Mouse (Mus musculus) gastrocnemius, postnatal 25 days (tissue): ENCODE results near the gene Card11. TPM values are rescaled to one million over a fixed set of nuclear protein-coding genes. Genes with fewer than 3 reads are reported as not detected.

Experiments used
- DNase-seq: peaks from one replicate; pipeline ENCODE4 v3.0.0; 2022
- total RNA-seq, 2 experiments: library from RNA; stranded (reverse); gene quantifications; 1 replicate in 1 of 2; 2 replicates in 1 of 2; pipeline ENCODE4 v1.2.3; 2021

Card11 gene
- total RNA-seq, 2 experiments from 2014 or later: 0.16 to 0.31 TPM

DNA sequence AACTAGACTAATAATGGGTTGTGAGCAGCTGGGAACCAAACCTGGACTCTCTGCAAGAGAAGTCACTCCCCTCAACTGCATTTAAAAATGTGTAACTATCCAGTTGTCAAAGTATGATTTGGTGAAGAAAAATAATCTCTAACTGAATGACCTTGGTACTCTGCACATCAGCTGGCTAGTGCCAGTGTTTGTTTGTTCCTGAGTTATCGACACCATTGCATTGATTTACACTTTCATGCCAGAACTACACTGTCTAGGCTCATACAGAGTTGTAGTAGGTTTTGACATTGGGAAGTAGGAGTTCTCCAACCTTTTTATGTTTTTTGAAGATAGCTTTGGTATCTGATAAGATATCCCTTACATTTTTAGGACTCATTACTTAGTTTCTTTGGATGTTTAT is 81.9 kb downstream of the Card11 start:
- DNase-seq: no peak

DNA sequence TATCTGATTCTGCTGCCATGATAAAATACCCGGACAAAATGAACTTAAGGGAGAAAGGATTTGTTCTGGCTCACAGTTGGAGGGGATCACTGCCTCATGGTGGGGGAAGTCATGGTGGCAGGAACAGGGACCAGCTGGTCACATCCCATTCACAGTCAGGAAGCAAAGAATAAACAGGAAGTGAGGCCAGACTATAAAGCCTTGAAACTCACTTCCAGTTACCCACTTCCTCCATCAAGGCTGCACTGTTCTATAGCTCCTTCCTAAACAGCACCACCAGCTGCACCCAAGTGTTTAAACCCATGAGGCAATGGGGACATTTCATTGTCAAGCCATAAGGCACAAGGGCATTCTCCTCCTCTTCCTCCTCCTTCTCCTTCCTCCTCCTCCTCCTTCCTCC is 82.6 kb downstream of the Card11 start:
- no peak for DNase-seq

DNA sequence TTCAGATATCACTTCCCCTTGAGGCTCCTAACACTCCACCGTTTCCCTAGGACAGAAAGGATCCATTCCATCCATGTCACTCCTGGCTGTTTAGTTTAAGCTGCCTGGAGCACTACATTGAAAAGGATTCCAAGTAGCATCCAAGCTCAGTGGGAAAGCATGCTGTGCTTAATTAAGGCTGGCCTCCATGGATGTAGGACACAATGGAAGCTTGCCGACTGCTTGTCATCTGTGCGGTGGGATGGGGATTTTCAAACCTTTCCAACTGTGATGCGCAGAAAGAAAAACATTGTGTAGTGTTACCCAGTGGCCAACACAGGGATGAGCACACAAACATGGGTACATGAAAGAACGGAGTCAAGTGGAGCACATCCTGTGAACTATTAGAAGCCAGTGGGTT is 89.5 kb downstream of the Card11 start:
- no peak for DNase-seq

DNA sequence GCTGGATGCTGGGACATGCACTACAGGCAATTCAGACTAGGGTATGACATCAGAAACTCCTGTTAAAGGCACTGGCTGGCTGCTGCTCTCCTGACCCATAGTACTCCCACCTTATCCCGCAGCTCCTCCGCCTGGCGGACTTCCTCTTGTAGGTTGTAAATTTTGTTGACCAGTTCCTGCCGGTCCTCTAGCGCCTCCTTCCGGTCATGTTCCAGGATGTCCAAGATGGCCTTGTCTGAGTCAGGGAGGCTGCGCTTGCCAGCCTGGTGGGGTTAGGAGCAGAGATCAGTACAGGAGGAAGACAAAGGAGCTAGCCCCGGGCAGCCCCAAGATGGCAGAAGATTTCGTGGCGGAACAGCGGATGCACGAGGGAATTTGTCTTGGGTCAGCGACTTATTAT is 99.5 kb downstream of the Card11 start:
- DNase-seq: no peak

DNA sequence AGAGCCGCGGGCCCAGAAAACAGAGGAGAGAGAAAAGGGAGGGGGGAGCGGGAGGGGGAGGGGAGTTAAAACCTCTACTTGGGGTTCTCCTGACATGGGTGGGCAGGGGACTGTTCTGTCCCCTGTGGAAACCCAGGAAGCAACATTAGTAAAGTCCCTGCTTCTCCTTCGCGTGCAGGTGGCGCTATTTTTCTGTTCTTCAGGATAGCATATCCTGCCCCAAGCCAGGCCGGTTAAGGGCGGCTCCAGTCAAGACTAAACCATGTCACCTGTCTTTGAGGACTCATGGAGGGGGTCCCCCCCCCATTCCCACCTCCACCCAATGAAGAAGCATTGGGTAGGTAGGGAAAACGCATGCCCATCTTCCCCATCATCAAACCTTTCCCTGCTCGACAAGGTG is 109.3 kb downstream of the Card11 start:
- no peak for DNase-seq

DNA sequence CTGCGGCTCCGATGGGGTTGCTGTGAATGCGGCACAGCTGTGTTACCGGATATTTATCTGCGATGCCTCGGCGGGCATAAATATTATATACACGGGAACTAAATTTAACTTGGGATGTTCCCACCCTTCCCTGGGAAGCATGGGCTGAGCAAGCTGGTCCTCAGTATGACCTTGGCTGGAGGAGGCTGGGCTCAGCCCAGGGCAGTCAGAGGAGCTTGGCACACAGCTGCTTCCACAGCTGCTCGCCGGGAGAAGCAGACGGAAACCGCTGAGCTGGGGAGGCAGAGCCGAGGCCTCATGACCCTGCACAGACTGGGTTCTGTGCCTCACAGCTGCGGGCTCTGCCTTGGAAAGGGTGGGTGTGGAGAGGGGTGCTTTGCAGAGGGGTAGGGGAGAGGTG is 110.3 kb downstream of the Card11 start:
- DNase-seq: peak; percentile 45

DNA sequence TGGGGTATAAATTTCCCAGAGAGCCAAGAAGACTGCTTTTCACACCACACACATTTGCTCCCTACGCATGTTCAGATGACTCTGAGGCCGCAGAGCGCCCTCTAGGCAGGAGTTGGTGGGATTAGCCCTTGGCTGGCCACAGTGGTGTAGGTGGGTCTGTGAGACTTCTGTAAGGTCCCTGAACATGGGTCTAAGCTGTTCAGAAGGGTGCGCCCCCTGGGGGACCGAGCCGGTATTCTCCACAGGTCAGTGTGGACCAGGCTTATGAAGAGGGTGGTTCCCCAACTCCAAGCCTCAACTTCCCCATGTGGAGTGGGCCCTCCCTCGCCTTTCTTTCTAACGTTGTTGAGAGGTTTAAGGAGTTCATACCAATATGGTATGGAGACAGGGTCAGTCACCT is 110.8 kb downstream of the Card11 start:
- DNase-seq: no peak

DNA sequence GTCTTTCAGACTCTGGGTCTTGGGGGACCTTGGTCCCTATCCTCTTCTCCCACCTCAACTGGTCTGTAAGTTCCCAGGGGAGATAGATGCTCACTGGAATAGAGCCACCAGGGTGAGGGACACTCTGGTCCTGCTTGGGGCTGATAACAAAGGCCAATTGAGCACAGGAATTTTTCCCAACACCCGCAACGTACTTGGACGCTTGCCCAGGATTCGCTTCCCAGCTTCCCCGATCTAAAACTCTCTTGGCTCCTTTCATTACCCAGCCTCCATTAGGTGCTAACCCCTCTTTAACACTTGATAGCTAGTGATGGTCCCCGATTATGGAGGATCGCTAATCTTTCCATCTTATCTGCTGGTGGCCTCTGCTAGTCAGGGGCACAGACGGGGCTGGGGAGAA is 112.5 kb downstream of the Card11 start:
- no peak for DNase-seq

DNA sequence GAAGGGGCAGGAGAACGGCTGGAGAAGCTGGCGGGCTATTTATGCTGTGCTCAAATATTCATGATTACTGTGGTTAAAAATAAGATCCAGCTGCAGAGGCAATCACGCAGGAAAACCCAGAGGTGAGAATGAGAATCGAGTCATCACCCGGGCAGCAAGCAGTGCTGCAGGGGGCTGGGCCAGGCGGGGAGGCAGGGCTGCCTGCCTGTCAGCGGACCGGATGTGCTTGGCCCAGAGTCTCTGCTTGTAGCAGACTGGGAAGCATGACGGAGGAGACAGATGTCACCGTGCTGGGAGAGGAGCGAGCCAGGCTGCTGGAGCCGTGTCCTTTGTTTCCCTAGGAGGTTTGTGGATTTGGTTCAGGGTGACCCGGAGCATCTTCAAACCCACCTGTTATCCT is 115.4 kb downstream of the Card11 start:
- DNase-seq: no peak

DNA sequence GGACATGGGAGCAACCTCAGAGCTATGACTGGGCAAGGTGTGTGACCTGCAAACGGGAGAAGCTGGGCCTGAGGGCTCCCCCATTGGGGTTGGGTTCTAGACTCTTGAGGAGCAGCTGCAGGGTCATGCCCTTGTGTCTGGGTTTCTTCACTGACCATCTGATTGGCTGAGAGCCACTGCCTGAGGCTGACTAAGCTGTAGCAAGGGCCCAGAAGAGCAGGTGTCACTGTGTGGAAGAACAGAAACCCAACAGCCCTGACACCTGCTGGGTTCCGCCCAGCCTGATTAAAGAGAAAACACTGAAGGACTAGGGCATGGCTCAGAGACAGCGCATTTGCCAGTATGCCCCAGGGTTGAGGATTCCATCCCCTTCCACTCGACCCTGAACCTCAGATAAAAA is 118.0 kb downstream of the Card11 start:
- no peak for DNase-seq

DNA sequence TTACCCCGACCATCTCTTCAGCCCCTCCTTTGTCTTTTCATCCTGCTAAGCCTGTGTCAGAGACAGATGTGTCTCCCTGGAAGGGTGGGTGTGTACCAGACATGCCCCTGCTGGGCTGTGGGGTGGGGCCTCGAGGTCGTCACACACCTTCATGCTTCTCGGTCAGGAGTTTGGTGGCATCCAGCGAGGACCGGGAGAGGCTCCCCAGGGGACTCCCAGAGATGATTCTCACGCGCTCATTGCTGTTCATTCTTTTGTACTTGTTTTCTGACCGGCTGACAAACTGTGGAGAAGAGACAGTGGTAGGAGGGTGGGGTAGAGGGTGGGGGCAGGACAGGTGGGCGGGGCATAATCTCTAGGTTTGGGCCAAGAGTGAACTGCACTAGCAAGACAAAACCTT is 120.2 kb downstream of the Card11 start:
- no peak for DNase-seq

DNA sequence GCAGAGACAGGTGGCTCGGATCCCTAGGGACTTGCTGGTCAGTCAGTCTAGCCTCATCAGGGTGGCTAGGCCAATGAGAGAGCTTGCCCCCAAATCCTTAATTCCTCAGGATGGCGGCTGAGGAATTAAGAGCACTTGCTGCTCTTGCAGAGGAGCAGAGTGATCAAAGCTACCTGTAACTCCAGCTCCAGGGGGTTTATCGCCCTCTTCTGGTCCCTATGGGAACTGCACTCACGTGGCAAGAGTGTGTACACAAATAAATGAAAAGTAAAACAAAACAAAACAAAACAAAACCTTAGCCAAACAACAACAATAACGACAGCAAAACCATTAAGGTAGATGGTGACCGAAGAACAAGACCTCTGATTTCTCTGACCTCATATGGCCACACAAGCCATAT is 121.7 kb downstream of the Card11 start:
- DNase-seq: no peak

DNA sequence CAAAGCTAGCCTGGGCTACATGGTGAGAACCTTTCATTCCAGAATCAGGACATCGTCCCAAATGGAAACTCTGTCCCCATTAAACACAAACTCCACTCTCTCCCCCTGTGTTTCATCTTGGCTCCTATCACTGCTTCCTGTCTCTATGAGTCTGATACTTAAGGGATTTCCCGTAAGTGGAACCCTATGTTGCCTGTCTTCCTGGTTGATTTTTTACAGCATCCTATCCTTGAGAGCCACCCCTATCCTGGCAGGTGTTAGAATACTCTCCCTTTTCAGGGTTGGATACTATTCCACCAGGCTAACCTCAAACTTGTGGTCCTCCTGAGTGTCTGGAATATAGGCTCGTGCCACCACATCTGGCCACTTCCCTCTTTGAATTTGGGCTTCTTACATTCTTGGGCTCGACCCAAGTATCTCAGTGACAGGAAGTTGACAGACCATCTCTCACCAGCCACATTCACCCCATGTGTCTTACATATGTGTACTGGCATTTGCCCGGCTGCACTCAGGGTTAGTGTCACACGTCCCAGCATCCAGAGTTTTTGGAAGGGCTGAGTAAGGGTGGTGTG is 126.6 kb downstream of the Card11 start:
- DNase-seq: no peak

DNA sequence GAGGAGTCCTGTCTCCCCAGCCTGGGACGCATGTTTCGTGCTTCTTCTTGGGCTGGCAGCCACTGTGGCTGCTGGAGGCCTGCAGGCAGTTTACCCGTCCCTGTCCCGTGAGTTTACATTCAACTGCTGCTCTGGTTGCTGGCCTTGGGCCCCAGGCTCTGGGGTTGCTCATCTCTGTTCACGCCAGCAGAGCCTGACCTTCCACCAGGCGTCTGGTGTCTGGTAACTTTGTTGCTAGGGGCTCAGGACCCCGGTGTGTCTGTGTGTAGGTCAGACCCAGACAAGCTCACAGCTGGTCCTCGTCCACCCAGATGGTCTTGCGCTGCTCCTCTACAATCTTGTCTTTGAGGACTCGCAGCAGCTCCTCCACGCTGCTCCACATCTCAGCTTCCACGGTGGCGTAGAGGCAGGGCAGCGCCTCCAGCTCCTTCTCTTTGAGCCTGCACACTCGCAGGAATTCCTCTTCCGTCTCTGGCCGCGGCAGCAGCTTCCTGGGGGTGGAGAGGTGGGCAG is 127.3 kb downstream of the Card11 start:
- DNase-seq: no peak

DNA sequence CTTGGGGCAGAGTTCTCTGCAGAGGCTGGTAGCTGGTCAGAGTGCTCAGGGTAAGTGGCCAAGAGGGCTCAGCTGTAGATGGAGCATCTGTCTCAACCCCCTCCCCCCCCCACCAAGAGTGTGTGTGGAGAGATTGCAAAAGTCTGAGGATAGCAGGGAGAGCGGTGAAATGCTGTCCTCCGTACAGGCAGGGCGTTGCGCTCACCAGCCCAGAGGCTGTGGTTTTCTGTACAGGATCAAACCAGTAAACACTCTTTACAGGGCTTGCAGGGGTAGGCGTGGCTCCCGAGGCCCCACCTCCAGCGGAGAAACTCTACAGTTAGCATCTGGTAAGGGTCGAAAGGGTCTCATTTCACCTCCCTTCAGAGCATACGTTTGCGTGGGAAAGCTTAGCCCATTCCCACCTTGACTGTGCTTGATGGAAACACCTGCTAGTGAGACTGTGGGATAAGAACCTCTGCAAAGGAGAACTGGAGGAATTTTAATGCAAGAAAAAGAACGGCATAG is 127.8 kb downstream of the Card11 start:
- no peak for DNase-seq

DNA sequence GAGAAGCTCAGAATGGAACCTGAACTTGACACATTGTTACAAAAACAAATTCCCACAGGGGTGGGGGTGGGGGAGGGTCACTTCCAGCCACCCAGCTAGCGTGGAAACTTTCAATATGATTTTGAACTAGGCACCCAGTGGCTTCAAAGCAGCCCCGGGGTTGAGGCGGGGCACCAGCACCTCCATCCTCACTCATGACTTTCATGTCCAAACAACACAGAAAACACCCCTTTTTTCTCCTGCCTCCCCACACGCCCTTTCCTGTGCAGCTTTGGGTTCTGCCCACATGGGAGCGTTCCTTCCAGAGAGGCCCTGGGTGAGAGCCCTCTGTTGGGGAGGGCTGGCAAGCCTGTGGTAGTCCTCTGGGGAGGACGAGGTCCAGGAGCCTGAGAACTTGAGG is 129.1 kb downstream of the Card11 start:
- DNase-seq: no peak

DNA sequence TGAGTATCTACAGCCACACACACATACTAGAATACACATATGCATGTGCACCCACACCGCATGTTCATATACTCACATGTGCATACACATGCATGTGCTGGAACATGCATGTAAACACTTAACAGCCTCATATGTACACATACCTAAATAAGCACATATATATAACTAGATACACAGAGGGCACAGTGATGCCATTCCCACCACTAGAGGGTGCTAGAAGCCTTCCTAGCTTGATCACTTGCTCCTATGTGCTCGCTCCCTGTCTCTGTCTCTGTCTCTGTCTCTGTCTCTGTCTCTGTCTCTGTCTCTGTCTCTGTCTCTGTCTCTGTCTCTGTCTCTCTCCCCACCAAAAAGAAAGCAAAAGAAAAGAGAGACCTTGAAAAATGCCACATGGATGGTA is 131.3 kb downstream of the Card11 start:
- no peak for DNase-seq

DNA sequence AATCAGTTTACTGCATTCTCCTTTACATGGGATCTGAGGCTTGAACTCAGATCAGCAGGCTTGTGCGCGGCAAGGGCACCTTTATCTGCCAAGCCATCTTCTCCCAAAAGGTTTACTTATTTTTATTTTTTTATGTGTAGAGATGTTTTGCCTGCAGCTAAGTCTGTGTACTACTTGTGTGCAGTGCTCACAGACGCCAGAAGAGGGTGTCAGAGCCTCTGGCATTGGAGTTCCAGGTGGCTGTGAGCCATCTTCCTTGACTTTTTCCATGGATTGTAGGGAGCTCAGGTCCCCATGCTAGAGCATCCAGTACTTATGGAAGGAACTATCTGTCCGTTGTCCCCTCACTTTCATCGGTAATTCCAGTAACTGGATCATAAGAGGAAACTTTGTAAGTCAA is 140.7 kb downstream of the Card11 start:
- DNase-seq: no peak

DNA sequence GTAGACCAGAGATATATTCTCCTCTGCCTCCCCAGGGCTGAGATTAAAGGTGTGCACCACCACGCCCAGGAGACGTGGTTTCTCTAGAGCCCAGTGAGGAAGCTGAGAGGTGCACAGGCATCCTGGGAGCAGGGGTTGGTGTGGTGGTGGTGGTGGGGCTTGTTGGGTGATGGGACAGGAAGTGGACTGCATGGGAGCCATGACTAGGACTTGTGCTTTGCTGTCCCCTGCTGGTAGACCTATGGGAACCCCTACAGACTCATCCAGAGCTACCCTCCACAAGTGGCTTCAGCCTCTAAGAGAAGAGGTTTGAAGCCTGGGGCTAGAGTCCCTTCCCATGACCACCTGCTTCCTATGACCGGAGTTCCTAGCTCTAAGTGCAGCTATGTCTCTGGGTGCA is 142.0 kb downstream of the Card11 start:
- DNase-seq: no peak

DNA sequence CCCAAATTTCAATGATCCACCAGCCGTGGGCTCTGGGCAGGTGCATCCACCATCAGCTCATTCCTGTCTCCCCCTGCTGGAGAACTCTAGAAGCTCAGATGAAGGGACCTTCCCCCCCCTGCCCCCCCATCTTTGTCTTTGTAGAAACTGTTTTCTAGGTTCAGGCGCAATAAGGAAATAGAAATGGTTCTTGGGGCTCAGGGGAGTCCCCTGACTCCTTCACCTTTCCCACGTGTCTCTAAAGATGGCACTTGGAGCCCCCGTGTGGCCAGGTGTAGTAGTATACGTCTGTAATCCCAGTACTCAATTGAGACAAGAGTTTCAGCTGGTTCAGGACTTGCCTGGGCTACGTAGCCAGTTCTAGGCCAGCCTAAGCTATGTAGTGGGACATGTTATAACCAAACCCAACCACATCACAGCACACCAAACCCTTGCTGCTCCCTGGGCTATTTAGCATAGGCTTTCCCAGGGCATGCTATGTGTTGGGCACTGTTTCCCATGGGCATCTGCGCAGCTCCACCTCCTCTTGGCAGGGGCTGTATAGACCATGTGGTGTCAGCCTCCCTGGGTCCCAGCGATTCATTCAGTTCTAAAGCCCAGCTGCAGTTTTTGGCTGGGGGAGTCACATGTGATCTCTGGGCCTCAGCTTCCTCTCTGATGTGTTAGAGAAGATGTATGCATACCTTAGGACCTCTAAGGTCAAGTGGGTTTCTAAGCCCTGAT is 142.8 kb downstream of the Card11 start:
- no peak for DNase-seq

DNA sequence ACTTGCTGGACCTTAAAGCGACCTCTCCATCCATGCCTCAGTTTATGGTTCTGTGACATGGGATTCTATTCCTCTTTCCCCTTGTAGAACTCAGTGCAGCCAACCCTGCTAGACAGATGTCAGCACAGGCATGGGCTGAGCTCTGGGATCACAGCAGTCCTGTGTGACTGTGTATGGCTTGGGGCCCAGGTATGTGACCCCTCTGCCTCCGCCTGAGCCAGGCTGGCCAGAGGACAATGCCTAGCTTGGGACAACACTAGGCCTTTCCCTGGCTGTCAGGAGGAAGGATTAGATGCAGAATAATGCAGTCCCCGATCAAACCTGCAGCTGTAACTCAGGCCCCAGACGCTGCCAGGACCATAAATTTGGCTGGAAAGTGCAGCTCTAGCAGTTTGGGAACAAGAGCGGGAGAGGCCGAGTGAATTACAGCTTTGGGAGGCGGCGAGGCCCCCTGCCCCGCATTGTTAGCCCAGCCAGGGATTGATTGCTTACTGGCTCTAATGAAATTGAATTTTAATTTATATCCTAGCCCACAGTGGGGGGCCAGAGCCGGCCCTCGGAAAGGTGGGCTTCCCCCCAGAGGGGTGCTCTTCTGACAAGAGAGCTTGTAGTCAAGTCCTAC is 144.4 kb downstream of the Card11 start:
- no peak for DNase-seq

DNA sequence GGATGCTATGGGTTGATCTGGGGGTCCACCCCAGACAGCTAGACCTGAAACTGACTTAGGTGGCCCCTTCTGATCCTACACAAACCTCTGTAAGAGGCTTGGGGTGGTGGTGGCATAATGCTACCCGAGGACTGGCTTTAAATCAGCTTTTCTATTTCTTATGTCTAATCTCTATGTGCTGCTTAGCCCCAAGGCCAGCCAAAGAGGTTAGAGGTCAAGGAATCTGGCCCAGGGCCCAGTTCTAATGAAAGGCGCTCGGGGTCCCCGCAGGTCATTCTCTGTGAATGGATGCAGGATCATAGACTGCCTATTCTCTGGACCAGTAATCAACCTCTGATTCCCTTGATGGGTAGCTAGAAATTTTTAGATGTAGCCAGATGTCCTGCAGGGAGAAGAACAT is 145.7 kb downstream of the Card11 start:
- DNase-seq: no peak

DNA sequence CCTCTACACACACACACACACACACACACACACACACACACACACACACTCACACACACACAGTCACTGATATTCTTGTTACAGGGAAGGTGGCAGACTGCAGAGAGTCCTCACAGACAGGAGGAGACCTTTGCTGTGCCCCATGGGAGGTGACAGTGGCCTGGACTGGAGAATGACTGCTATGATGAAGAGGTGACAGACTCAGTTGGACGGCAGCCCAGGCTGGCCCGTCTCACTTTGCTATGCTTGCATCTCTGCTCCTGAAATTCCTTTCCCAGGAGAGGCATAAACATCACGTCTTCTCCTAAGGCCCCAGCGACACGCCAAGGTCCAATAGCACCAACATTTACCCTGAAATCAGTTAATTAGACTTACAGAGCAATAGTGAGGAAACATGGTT is 146.7 kb downstream of the Card11 start:
- DNase-seq: no peak
